In genomic region chr5:139143890-139144289, GRCm38 (mm10) we compare ENCODE assay signal across 25 mouse cellular contexts. TPM values are rescaled to one million over a fixed set of nuclear protein-coding genes. Genes with fewer than 3 reads are reported as not detected.
DNase-seq lines count a peak whose midpoint lies in the region; ATAC-seq and TF ChIP-seq lines count a peak whose summit lies in the region.
"Had no signal": no experiment of that assay in that cellular context is flagged by ENCODE, and none has a peak within 500 bp of the region (broad histone marks: within the 10 kb centered on the region; RNA-seq: fewer than 3 reads in every experiment).

No protein-coding gene starts in this region.

- WGBS in forebrain, postnatal 0 days = 47% methylated on average over 3 of the region's 3 CpGs
- 78% methylated on average over 3 of the region's 3 CpGs for WGBS in forebrain, embryonic 12.5 days
- WGBS in midbrain, postnatal 0 days = 81% methylated on average over 3 of the region's 3 CpGs
- 82% methylated on average over 3 of the region's 3 CpGs for WGBS in midbrain, embryonic 14.5 days

- no peak for TF ChIP-seq CTCF in forebrain, postnatal 0 days (IDR thresholded peaks at IDR 0.05; ENCODE audit: low read depth)
- no peak for TF ChIP-seq CTCF in midbrain, postnatal 0 days (IDR thresholded peaks at IDR 0.05)

- DNase-seq in cerebellum, adult 11-12 months = peak; percentile 39
- DNase-seq in cerebellum, postnatal 36 days = no peak
- DNase-seq in forebrain, postnatal 0 days = peak; percentile 27
- DNase-seq in midbrain, postnatal 0 days (ENCODE audit: low spot score) = peak; percentile 40
- DNase-seq in midbrain, embryonic 14.5 days = no peak
- no peak for DNase-seq in thymus, postnatal 4 days
- no peak for DNase-seq in frontal cortex, postnatal 36 days (ENCODE audit: low spot score in 2 of 2)
- DNase-seq: adrenal gland, adult 2 months; gastrocnemius, postnatal 10 days; heart, adult 18-20 months; heart, postnatal 10 days; kidney, adult 11 months; kidney, postnatal 4 days; liver, embryonic 13.5 days; right cerebral cortex, postnatal 14 days had no signal

- no peak overlapping the region for H3K9ac ChIP-seq in forebrain, postnatal 0 days
- no peak overlapping the region for H3K9ac ChIP-seq in forebrain, embryonic 12.5 days
- no peak overlapping the region for H3K9ac ChIP-seq in midbrain, postnatal 0 days (replicated peaks; ENCODE audit: low read length, poor library complexity, severe bottlenecking)
- H3K9ac ChIP-seq in midbrain, embryonic 14.5 days (replicated peaks; ENCODE audit: low read length) = no peak overlapping the region
- H3K9ac ChIP-seq: embryonic facial prominence, embryonic 15.5 days; heart, embryonic 12.5 days; kidney, embryonic 15.5 days; liver, embryonic 13.5 days; midbrain, embryonic 13.5 days; neural tube, embryonic 12.5 days had no signal

- no peak overlapping the region for H3K4me3 ChIP-seq in forebrain, postnatal 0 days (ENCODE audit: low read depth, low read length)
- no peak overlapping the region for H3K4me3 ChIP-seq in forebrain, embryonic 12.5 days (replicated peaks)
- H3K4me3 ChIP-seq in midbrain, postnatal 0 days (ENCODE audit: low read depth, low read length) = no peak overlapping the region
- H3K4me3 ChIP-seq in midbrain, embryonic 14.5 days (replicated peaks; ENCODE audit: low read depth, low read length) = no peak overlapping the region
- H3K4me3 ChIP-seq: embryonic facial prominence, embryonic 15.5 days; heart, embryonic 12.5 days; hindbrain, embryonic 10.5 days; kidney, embryonic 15.5 days; liver, embryonic 13.5 days; megakaryocyte, embryonic 14.5 days; midbrain, embryonic 13.5 days; neural tube, embryonic 12.5 days had no signal

- no peak overlapping the region for H3K27ac ChIP-seq in forebrain, postnatal 0 days (ENCODE audit: low read depth, low read length)
- H3K27ac ChIP-seq in forebrain, embryonic 12.5 days = no peak overlapping the region
- no peak overlapping the region for H3K27ac ChIP-seq in midbrain, postnatal 0 days (ENCODE audit: low read depth, low read length)
- H3K27ac ChIP-seq in midbrain, embryonic 14.5 days (replicated peaks; ENCODE audit: low read depth, low read length) = no peak overlapping the region
- H3K27ac ChIP-seq: embryonic facial prominence, embryonic 15.5 days; hindbrain, embryonic 10.5 days; kidney, embryonic 15.5 days; liver, embryonic 13.5 days; midbrain, embryonic 13.5 days; neural tube, embryonic 12.5 days had no signal

- H3K27me3 ChIP-seq in forebrain, postnatal 0 days (ENCODE audit: insufficient read depth, low read length) = no peaks in the 10 kb centered on the region
- no peaks in the 10 kb centered on the region for H3K27me3 ChIP-seq in forebrain, embryonic 12.5 days
- no peaks in the 10 kb centered on the region for H3K27me3 ChIP-seq in midbrain, postnatal 0 days (ENCODE audit: insufficient read depth, low read length)
- H3K27me3 ChIP-seq in midbrain, embryonic 14.5 days (ENCODE audit: control insufficient read depth, insufficient read depth, low read length) = no peaks in the 10 kb centered on the region
- H3K27me3 ChIP-seq: embryonic facial prominence, embryonic 15.5 days; heart, embryonic 12.5 days; kidney, embryonic 15.5 days; liver, embryonic 13.5 days; midbrain, embryonic 13.5 days; neural tube, embryonic 12.5 days; Patski had no signal

- peaks cover 15% of the 10 kb centered on the region for H3K4me1 ChIP-seq in forebrain, postnatal 0 days (ENCODE audit: insufficient read depth)
- H3K4me1 ChIP-seq in forebrain, embryonic 12.5 days = peaks cover under 1% of the 10 kb centered on the region
- no peaks in the 10 kb centered on the region for H3K4me1 ChIP-seq in midbrain, postnatal 0 days (ENCODE audit: insufficient read depth, low read length)
- H3K4me1 ChIP-seq in midbrain, embryonic 14.5 days (ENCODE audit: control insufficient read depth, insufficient read depth, low read length) = peaks cover under 1% of the 10 kb centered on the region; the same call in 1 of the 2 replicates
- H3K4me1 ChIP-seq: midbrain, embryonic 13.5 days had no signal

- H3K4me2 ChIP-seq in forebrain, postnatal 0 days (ENCODE audit: low read depth) = no peak overlapping the region
- H3K4me2 ChIP-seq in forebrain, embryonic 12.5 days = no peak overlapping the region
- no peak overlapping the region for H3K4me2 ChIP-seq in midbrain, postnatal 0 days (ENCODE audit: low read depth, low read length, poor library complexity, severe bottlenecking)
- no peak overlapping the region for H3K4me2 ChIP-seq in midbrain, embryonic 14.5 days (ENCODE audit: low read length)
- H3K4me2 ChIP-seq: embryonic facial prominence, embryonic 15.5 days; heart, embryonic 12.5 days; kidney, embryonic 15.5 days; liver, embryonic 13.5 days; midbrain, embryonic 13.5 days; neural tube, embryonic 12.5 days had no signal

- no peaks in the 10 kb centered on the region for H3K36me3 ChIP-seq in forebrain, postnatal 0 days (ENCODE audit: insufficient read depth)
- H3K36me3 ChIP-seq in forebrain, embryonic 12.5 days (replicated peaks) = no peaks in the 10 kb centered on the region
- no peaks in the 10 kb centered on the region; the same call in 1 of the 2 replicates for H3K36me3 ChIP-seq in midbrain, postnatal 0 days (ENCODE audit: insufficient read depth, low read length)
- H3K36me3 ChIP-seq in midbrain, embryonic 14.5 days (ENCODE audit: control insufficient read depth, insufficient read depth, low read length) = no peaks in the 10 kb centered on the region
- H3K36me3 ChIP-seq: embryonic facial prominence, embryonic 15.5 days; heart, embryonic 12.5 days; hindbrain, embryonic 10.5 days; kidney, embryonic 15.5 days; liver, embryonic 13.5 days; midbrain, embryonic 13.5 days; neural tube, embryonic 12.5 days had no signal

- H3K9me3 ChIP-seq in forebrain, postnatal 0 days (ENCODE audit: low read length) = no peaks in the 10 kb centered on the region
- H3K9me3 ChIP-seq in forebrain, embryonic 12.5 days = no peaks in the 10 kb centered on the region
- H3K9me3 ChIP-seq in midbrain, postnatal 0 days (ENCODE audit: low read length) = no peaks in the 10 kb centered on the region
- H3K9me3 ChIP-seq in midbrain, embryonic 14.5 days (ENCODE audit: control insufficient read depth, low read length) = no peaks in the 10 kb centered on the region
- H3K9me3 ChIP-seq: embryonic facial prominence, embryonic 15.5 days; kidney, embryonic 15.5 days; liver, embryonic 13.5 days; midbrain, embryonic 13.5 days; neural tube, embryonic 12.5 days had no signal

- no peak for ATAC-seq in forebrain, postnatal 0 days
- no peak for ATAC-seq in forebrain, embryonic 12.5 days (ENCODE audit: low FRiP score)
- no peak for ATAC-seq in midbrain, postnatal 0 days (ENCODE audit: low FRiP score)
- no peak for ATAC-seq in midbrain, embryonic 14.5 days (ENCODE audit: low FRiP score, low TSS enrichment)
- ATAC-seq: midbrain, embryonic 13.5 days; Patski had no signal

RNA-seq across cellular contexts. Expression of gene Prkar1b, which starts 5.9 kb away (rescaled TPM):
- 253 and 303 TPM in 2 replicates for total RNA-seq in forebrain, postnatal 0 days (2014; rRNA removed)
- polyA plus RNA-seq in forebrain, postnatal 0 days (2015; fragmentation: Nextera tagmentation; extraction: Ambion mirVana) = 361 and 392 TPM in 2 replicates
- polyA plus RNA-seq in forebrain, embryonic 12.5 days (2016; fragmentation: Nextera tagmentation; extraction: Ambion mirVana) = 35.2 and 37.0 TPM in 2 replicates
- total RNA-seq in midbrain, postnatal 0 days (2014; rRNA removed) = 312 and 397 TPM in 2 replicates
- 415 and 445 TPM in 2 replicates for polyA plus RNA-seq in midbrain, postnatal 0 days (2015; fragmentation: Nextera tagmentation; extraction: Ambion mirVana)
- 169 and 190 TPM in 2 replicates for polyA plus RNA-seq in midbrain, embryonic 14.5 days (2014; fragmentation: Nextera tagmentation; extraction: Ambion mirVana)
- total RNA-seq: common myeloid progenitor, adult 5-6 weeks had no signal

RNA-seq across cellular contexts. Expression of gene Dnaaf5, which starts 6.1 kb away (rescaled TPM):
- total RNA-seq in forebrain, postnatal 0 days (2014; rRNA removed) = 9.4 and 12.5 TPM in 2 replicates
- polyA plus RNA-seq in forebrain, postnatal 0 days (2015; fragmentation: Nextera tagmentation; extraction: Ambion mirVana) = 2.0 and 2.6 TPM in 2 replicates
- polyA plus RNA-seq in forebrain, embryonic 12.5 days (2016; fragmentation: Nextera tagmentation; extraction: Ambion mirVana) = 5.9 and 7.5 TPM in 2 replicates
- total RNA-seq in midbrain, postnatal 0 days (2014; rRNA removed) = 11.6 and 14.0 TPM in 2 replicates
- 1.9 and 2.9 TPM in 2 replicates for polyA plus RNA-seq in midbrain, postnatal 0 days (2015; fragmentation: Nextera tagmentation; extraction: Ambion mirVana)
- polyA plus RNA-seq in midbrain, embryonic 14.5 days (2014; fragmentation: Nextera tagmentation; extraction: Ambion mirVana) = 2.9 and 4.0 TPM in 2 replicates

RNA-seq across cellular contexts. Expression of gene Sun1, which starts 56.5 kb away (rescaled TPM):
- total RNA-seq in forebrain, postnatal 0 days (2014; rRNA removed) = 72.6 and 84.8 TPM in 2 replicates
- polyA plus RNA-seq in forebrain, postnatal 0 days (2015; fragmentation: Nextera tagmentation; extraction: Ambion mirVana) = 22.7 and 34.5 TPM in 2 replicates
- 53.1 and 59.3 TPM in 2 replicates for polyA plus RNA-seq in forebrain, embryonic 12.5 days (2016; fragmentation: Nextera tagmentation; extraction: Ambion mirVana)
- total RNA-seq in midbrain, postnatal 0 days (2014; rRNA removed) = 63.6 and 75.0 TPM in 2 replicates
- 32.1 and 35.3 TPM in 2 replicates for polyA plus RNA-seq in midbrain, postnatal 0 days (2015; fragmentation: Nextera tagmentation; extraction: Ambion mirVana)
- 41.8 and 48.3 TPM in 2 replicates for polyA plus RNA-seq in midbrain, embryonic 14.5 days (2014; fragmentation: Nextera tagmentation; extraction: Ambion mirVana)

Comparison
In these comparisons a context has a peak if more than half of its experiments do, and no peak if none do; other contexts are left out.
1. DNase-seq: peak in cerebellum, adult 11-12 months (single experiment), forebrain, postnatal 0 days (single experiment) and midbrain, postnatal 0 days (single experiment); none in cerebellum, postnatal 36 days (0 of 2), midbrain, embryonic 14.5 days (single experiment), thymus, postnatal 4 days (single experiment) and frontal cortex, postnatal 36 days (0 of 2).